Mouse (Mus musculus) kidney, adult 9 months (tissue): ENCODE data around the gene Fam227b.

Experiments
- DNase-seq: peaks from one replicate; pipeline ENCODE4 v3.0.0; 2022

The Fam227b gene

DNA sequence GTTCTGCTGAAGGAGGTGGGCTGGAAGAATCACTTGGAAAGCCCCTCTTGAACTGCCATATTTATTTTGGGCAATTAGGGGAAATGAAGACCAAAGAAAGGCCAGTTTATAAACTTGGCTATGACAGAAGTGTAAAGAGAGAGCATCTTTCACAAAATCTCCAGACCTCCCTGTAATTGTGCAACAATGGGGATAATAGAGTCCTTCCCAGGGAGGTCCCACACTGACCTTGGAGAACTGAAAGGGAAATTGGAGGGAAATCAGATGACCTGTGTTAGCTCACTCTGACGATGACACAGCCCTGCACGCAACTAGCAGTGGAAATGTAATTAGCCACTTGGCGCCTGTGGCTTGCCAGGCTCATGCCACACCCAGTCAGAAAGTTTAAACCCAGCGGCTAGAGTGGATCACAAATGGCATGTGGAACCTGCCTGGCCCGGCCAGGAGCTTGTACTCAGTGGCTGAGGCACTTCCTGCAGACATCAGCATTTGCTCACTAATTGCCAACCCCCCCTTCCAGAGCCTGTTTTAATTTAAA lies 175.9 kb downstream of the Fam227b start:
- DNase-seq, result no peak

- DNase-seq, result no peak
Observed at GRCm38 (mm10) chr2:125975206-125975605, 176.6 kb downstream of the Fam227b start.

- peak; percentile 26 for DNase-seq
Observed at GRCm38 (mm10) chr2:125973207-125973606, 178.6 kb downstream of the Fam227b start.

GRCm38 (mm10) chr2:125968811-125969210 lies 183.0 kb downstream of the Fam227b start:
- no peak for DNase-seq

GRCm38 (mm10) chr2:125948195-125948594 lies 203.6 kb downstream of the Fam227b start:
- DNase-seq, result no peak

DNA sequence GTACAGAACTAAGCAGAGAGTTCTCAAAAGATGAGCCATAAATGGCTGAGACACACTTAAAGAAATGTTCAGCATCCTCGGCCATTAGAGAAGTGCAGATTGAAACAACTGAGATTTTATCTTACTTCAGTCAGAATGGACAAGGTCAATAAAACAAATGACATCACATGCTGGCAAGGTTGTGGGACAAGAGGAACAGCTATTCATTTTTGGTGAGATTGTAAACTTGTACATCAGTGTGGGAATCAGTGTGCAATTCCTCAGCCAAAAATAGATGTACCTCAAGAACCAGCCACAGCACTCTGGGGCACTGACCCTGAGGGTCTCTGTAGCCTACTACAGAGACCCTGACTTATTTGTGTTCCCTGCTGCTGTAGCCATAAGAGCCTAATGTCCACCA lies 208.5 kb downstream of the Fam227b start:
- no peak for DNase-seq

GRCm38 (mm10) chr2:125941111-125941785 lies 210.6 kb downstream of the Fam227b start:
- no peak for DNase-seq

DNA sequence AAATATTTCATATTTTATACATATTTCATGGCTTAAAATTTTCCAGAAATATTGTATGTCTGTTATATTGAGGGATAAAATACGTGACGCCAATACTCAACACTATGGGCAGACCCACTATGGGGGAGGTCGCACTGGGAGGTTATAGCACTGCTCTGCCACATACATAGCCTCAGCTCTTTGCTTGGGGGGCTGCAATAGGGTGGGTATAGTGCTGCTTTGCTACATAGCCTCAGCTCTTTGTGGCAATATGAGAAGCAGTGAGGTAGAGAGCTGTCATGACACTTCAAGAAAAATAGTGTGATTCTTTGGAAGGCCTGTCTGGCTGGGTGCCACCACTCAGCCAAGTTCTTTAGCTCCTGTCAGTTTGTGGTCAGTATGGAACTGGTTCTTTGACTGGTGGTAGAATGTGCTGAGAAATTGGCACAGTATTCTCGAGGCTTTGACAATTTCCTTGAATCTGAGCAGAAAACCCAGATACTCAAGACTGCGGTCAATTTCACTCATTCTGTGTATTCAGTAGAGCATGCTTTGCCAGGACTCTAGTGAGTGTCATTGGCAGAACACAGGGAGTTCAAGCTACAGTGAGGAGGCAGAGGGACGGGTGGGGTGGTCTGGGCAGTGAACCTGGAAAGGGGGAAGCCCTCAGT lies 212.7 kb downstream of the Fam227b start:
- no peak for DNase-seq

DNA sequence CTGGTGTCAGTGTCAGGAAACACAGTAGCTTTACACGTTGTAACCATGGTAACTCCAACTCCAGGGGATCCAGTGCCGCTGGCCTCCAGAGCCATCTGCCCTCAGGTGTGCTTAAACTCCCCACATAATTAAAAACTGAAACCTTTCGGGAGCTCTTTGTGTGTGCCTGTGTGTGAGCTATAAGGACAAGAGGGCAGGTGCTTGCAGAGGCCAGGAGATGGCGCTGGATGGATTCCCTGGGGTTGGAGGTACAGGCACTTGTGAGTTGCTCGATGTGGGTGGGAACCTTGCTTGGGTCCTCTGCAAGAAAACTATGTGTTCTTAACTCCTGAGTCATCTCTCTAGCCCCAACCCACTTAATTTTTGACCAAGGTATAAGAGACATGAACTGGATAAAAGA lies 215.4 kb downstream of the Fam227b start:
- no peak for DNase-seq

- DNase-seq, result no peak
Observed at GRCm38 (mm10) chr2:125933977-125934376, 217.8 kb downstream of the Fam227b start.
